Mouse (Mus musculus) spleen, adult 2 months (tissue): ENCODE measurements around the gene Lyl1. TPM values are rescaled to one million over a fixed set of nuclear protein-coding genes. Genes with fewer than 3 reads are reported as not detected.

ENCODE experiments used
- DNase-seq, 2 experiments: peaks; one replicate each; pipeline versions ENCODE4 v3.0.0 to v3.0.0-alpha.2; 2012 to 2021; ENCODE audit warnings: low spot score in 2 of 2, low read depth in 1 of 2
- H3K27ac ChIP-seq: fragments of 200-500 bp; 2 replicates; pipeline ENCODE4 v1.5.1; 2012; ENCODE audit warnings: low read length, inconsistent platforms; ENCODE audit not compliant: insufficient read depth
- H3K27me3 ChIP-seq: fragments of 200-500 bp; 2 replicates; pipeline ENCODE4 v1.6.1; 2012; ENCODE audit warnings: mild to moderate bottlenecking, moderate library complexity, low read length, inconsistent platforms; ENCODE audit not compliant: control insufficient read depth, insufficient read depth
- H3K36me3 ChIP-seq: fragments of 200-500 bp; 2 replicates; pipeline ENCODE4 v1.6.1; 2012; ENCODE audit warnings: mild to moderate bottlenecking, low read length, inconsistent platforms; ENCODE audit not compliant: control insufficient read depth, insufficient read depth
- H3K4me1 ChIP-seq: fragments of 200-500 bp; 2 replicates; pipeline ENCODE4 v1.6.1; 2011; ENCODE audit warnings: inconsistent platforms; ENCODE audit not compliant: control insufficient read depth, insufficient read depth, insufficient read length
- H3K4me3 ChIP-seq: fragments of 200-500 bp; 2 replicates; pipeline ENCODE4 v1.5.1; 2011; ENCODE audit warnings: mild to moderate bottlenecking, inconsistent platforms; ENCODE audit not compliant: insufficient read depth, insufficient read length; ENCODE audit errors: extremely low read depth
- CTCF ChIP-seq: fragments of 200-500 bp; IDR thresholded peaks from 2 replicates; pipeline ENCODE4 v1.5.1; 2011; ENCODE audit warnings: mild to moderate bottlenecking, inconsistent platforms; ENCODE audit not compliant: insufficient read depth, insufficient read length, insufficient replicate concordance; ENCODE audit errors: extremely low read depth
- POLR2A ChIP-seq: fragments of 200-500 bp; IDR thresholded peaks from 2 replicates; pipeline ENCODE4 v1.6.1; 2011; ENCODE audit warnings: low read depth, low read length, inconsistent platforms
- WGBS: fragments of 180-500 bp; shearing (Covaris S2); methylation state at CpG from one replicate; pipeline ENCODE4 v1.1.7; 2018; 5-methylcytosine and 5-hydroxymethylcytosine counted together
- polyA plus RNA-seq: library from polyadenylated mRNA; depleted of rRNA; stranded (reverse); fragments of >200 nt; gene quantifications from 2 replicates; pipeline ENCODE4 v1.2.3, GENCODE M21; 2012

Gene Lyl1
- polyA plus RNA-seq, 1 experiment: 90.0 TPM

GRCm38 (mm10) chr8:84709931-84710330, 8.7 kb downstream of the Lyl1 start:
- WGBS: 97% methylated on average over 1 of the region's 1 CpGs
- Histone ChIP-seq H3K36me3 (no peaks in the 10 kb centered on the region), H3K27ac (no peak overlapping the region), H3K4me1 (peaks cover 24% of the 10 kb centered on the region), H3K27me3 (peaks cover 3% of the 10 kb centered on the region; the same call in 1 of the 2 replicates), H3K4me3 (no peak overlapping the region)
- no peak for DNase-seq
- TF ChIP-seq CTCF: no peak
- TF ChIP-seq POLR2A: no peak

GRCm38 (mm10) chr8:84711312-84711711, 10.1 kb downstream of the Lyl1 start:
- no peak overlapping the region for H3K4me3 ChIP-seq
- H3K27me3 ChIP-seq: peaks cover 3% of the 10 kb centered on the region; the same call in 1 of the 2 replicates
- 88% methylated on average over 3 of the region's 3 CpGs for WGBS
- H3K36me3 ChIP-seq: no peaks in the 10 kb centered on the region
- H3K27ac ChIP-seq: no peak overlapping the region
- no peak for DNase-seq
- H3K4me1 ChIP-seq: peaks cover 17% of the 10 kb centered on the region
- no peak for TF ChIP-seq POLR2A
- no peak for TF ChIP-seq CTCF

GRCm38 (mm10) chr8:84711933-84712758, 10.9 kb downstream of the Lyl1 start:
- Histone ChIP-seq H3K4me1 (peaks cover 9% of the 10 kb centered on the region), H3K4me3 (no peak overlapping the region), H3K27ac (no peak overlapping the region), H3K36me3 (no peaks in the 10 kb centered on the region), H3K27me3 (0 out of 2 replicates have a peak, but pooled peaks cover 1% of the 10 kb centered on the region)
- no peak for TF ChIP-seq CTCF
- no peak for TF ChIP-seq POLR2A
- DNase-seq: no peak
- WGBS: 62% methylated on average over 11 of the region's 11 CpGs

GRCm38 (mm10) chr8:84712759-84713120, 11.5 kb downstream of the Lyl1 start:
- no peak overlapping the region for H3K27ac ChIP-seq

GRCm38 (mm10) chr8:84713381-84713780, 12.1 kb downstream of the Lyl1 start:
- H3K27ac ChIP-seq: no peak overlapping the region
- no peaks in the 10 kb centered on the region for H3K27me3 ChIP-seq
- H3K4me1 ChIP-seq: no peaks in the 10 kb centered on the region
- WGBS: 93% methylated on average over 4 of the region's 4 CpGs
- H3K36me3 ChIP-seq: no peaks in the 10 kb centered on the region
- TF ChIP-seq CTCF (no peak), POLR2A (no peak)
- no peak overlapping the region for H3K4me3 ChIP-seq
- DNase-seq: no peak

More at GRCm38 (mm10) chr8:84712759-84713120, 11.5 kb downstream of the Lyl1 start:
- TF ChIP-seq POLR2A (no peak), CTCF (no peak)
- no peak overlapping the region for H3K4me3 ChIP-seq
- H3K27me3 ChIP-seq: no peaks in the 10 kb centered on the region
- H3K36me3 ChIP-seq: no peaks in the 10 kb centered on the region
- H3K4me1 ChIP-seq: peaks cover 6% of the 10 kb centered on the region; the same call in 1 of the 2 replicates
- 48% methylated on average over 3 of the region's 3 CpGs for WGBS
- no peak for DNase-seq

GRCm38 (mm10) chr8:84714161-84714560, 12.9 kb downstream of the Lyl1 start:
- Histone ChIP-seq H3K4me3 (no peak overlapping the region), H3K27me3 (no peaks in the 10 kb centered on the region), H3K27ac (no peak overlapping the region), H3K36me3 (no peaks in the 10 kb centered on the region), H3K4me1 (no peaks in the 10 kb centered on the region)
- TF ChIP-seq CTCF (no peak), POLR2A (no peak)
- WGBS: 90% methylated on average over 4 of the region's 4 CpGs
- no peak for DNase-seq

- 96% methylated on average over 27 of the region's 27 CpGs for WGBS
- Histone ChIP-seq H3K27me3 (no peaks in the 10 kb centered on the region), H3K4me1 (no peaks in the 10 kb centered on the region), H3K27ac (no peak overlapping the region), H3K4me3 (no peak overlapping the region), H3K36me3 (no peaks in the 10 kb centered on the region)
- no peak for DNase-seq
- TF ChIP-seq CTCF (no peak), POLR2A (no peak)
Observed at GRCm38 (mm10) chr8:84715893-84716468, 14.7 kb downstream of the Lyl1 start.
